9 mouse cellular contexts compared by ENCODE assay signal in the genomic region with DNA sequence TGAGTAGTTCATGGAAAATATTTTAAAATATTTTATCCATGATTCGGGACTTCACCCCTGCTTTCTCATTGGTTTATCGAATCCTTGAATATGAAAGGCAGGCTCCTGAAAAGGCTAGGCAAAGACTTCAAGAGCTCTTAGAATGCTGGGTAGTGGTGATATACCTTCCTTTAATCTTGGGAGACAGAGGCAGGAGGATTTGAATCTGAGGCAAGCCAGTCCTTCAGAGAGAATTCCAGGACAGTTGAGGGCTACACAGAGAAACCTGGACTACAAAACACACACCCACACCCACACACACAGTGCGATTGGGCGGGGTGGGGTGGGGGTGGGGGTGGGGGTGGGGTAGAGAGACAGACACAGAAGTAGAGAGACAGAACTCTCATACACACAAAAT. TPM values are rescaled to one million over a fixed set of nuclear protein-coding genes. Genes with fewer than 3 reads are reported as not detected.
DNase-seq lines count a peak whose midpoint lies in the region; ATAC-seq and TF ChIP-seq lines count a peak whose summit lies in the region.
"Had no signal": no experiment of that assay in that cellular context is flagged by ENCODE, and none has a peak within 500 bp of the region (broad histone marks: within the 10 kb centered on the region; RNA-seq: fewer than 3 reads in every experiment).

No protein-coding gene starts in this region.

- WGBS in kidney, embryonic 16.5 days, result 12% methylated on average over 4 of the region's 4 CpGs
- WGBS in hindbrain, embryonic 11.5 days, result 11% methylated on average over 4 of the region's 4 CpGs
- 3% methylated on average over 4 of the region's 4 CpGs for WGBS in midbrain, embryonic 13.5 days

- DNase-seq in kidney, adult 8-10 months, result no peak
- peak; percentile 40 for DNase-seq in hindbrain, embryonic 11.5 days (ENCODE audit: low spot score)
- no peak for DNase-seq in natural killer cell, adult 2 months (ENCODE audit: low spot score in 2 of 2)
- DNase-seq in thymus, postnatal 25 days, result no peak
- no peak for DNase-seq in frontal cortex, postnatal 25 days (ENCODE audit: low spot score in 2 of 2)
- DNase-seq: gastrocnemius, postnatal 36 days had no signal

- H3K27ac ChIP-seq in kidney, embryonic 16.5 days (ENCODE audit: low read length), result peak overlapping the region; percentile 100
- peak overlapping the region; percentile 100 for H3K27ac ChIP-seq in bone marrow macrophage, adult 2 months (ENCODE audit: insufficient read depth, low read depth, low read length)
- H3K27ac ChIP-seq in hindbrain, embryonic 11.5 days (ENCODE audit: low read depth, low read length), result peak overlapping the region; percentile 93
- peak overlapping the region; percentile 77 for H3K27ac ChIP-seq in midbrain, embryonic 13.5 days

- peaks cover 17% of the 10 kb centered on the region for H3K4me1 ChIP-seq in kidney, embryonic 16.5 days (ENCODE audit: insufficient read depth, low read length)
- H3K4me1 ChIP-seq in bone marrow macrophage, adult 2 months (ENCODE audit: control insufficient read depth, insufficient read depth, low read length), result peaks cover 15% of the 10 kb centered on the region
- H3K4me1 ChIP-seq in hindbrain, embryonic 11.5 days (replicated peaks; ENCODE audit: control insufficient read depth, insufficient read depth, low read length), result peaks cover 4% of the 10 kb centered on the region; the same call in 1 of the 2 replicates
- peaks cover 33% of the 10 kb centered on the region for H3K4me1 ChIP-seq in midbrain, embryonic 13.5 days (replicated peaks)

- H3K9me3 ChIP-seq in kidney, embryonic 16.5 days (ENCODE audit: low read length), result no peaks in the 10 kb centered on the region
- H3K9me3 ChIP-seq in hindbrain, embryonic 11.5 days (ENCODE audit: control insufficient read depth, low read length), result no peaks in the 10 kb centered on the region
- H3K9me3 ChIP-seq in midbrain, embryonic 13.5 days, result no peaks in the 10 kb centered on the region

- no peaks in the 10 kb centered on the region for H3K36me3 ChIP-seq in kidney, embryonic 16.5 days (ENCODE audit: insufficient read depth, low read length)
- H3K36me3 ChIP-seq in hindbrain, embryonic 11.5 days (ENCODE audit: control insufficient read depth, insufficient read depth, low read length), result no peaks in the 10 kb centered on the region
- no peaks in the 10 kb centered on the region for H3K36me3 ChIP-seq in midbrain, embryonic 13.5 days

- no peaks in the 10 kb centered on the region for H3K27me3 ChIP-seq in kidney, embryonic 16.5 days (ENCODE audit: insufficient read depth, low read length)
- H3K27me3 ChIP-seq in hindbrain, embryonic 11.5 days (ENCODE audit: control insufficient read depth, insufficient read depth, low read length), result no peaks in the 10 kb centered on the region
- no peaks in the 10 kb centered on the region for H3K27me3 ChIP-seq in midbrain, embryonic 13.5 days

- H3K9ac ChIP-seq in kidney, embryonic 16.5 days (replicated peaks; ENCODE audit: low read length), result peak overlapping the region; percentile 61
- H3K9ac ChIP-seq in hindbrain, embryonic 11.5 days (ENCODE audit: low read depth, low read length), result peak overlapping the region; percentile 16; the same call in 1 of the 2 replicates
- H3K9ac ChIP-seq in midbrain, embryonic 13.5 days (replicated peaks), result no peak overlapping the region; the same call in 1 of the 2 replicates

- no peak for TF ChIP-seq CTCF in bone marrow macrophage, adult 2 months (IDR thresholded peaks at IDR 0.05; ENCODE audit: low read depth, low read length)

- peak overlapping the region; percentile 66 for H3K4me2 ChIP-seq in kidney, embryonic 16.5 days (replicated peaks; ENCODE audit: low read depth, low read length)
- H3K4me2 ChIP-seq in hindbrain, embryonic 11.5 days (replicated peaks; ENCODE audit: low read depth, low read length), result peak overlapping the region; percentile 24; the same call in 1 of the 2 replicates
- H3K4me2 ChIP-seq in midbrain, embryonic 13.5 days (replicated peaks), result peak overlapping the region; percentile 66; the same call in 1 of the 2 replicates

- TF ChIP-seq POLR2A in bone marrow macrophage, adult 2 months (IDR thresholded peaks at IDR 0.05; ENCODE audit: borderline replicate concordance, low read depth, low read length), result no peak

- no peak overlapping the region; the same call in 1 of the 2 replicates for H3K4me3 ChIP-seq in kidney, embryonic 16.5 days (ENCODE audit: low read length)
- H3K4me3 ChIP-seq in bone marrow macrophage, adult 2 months (ENCODE audit: insufficient read depth, low read length), result no peak overlapping the region
- no peak overlapping the region for H3K4me3 ChIP-seq in hindbrain, embryonic 11.5 days (ENCODE audit: low read depth, low read length)
- H3K4me3 ChIP-seq in midbrain, embryonic 13.5 days (replicated peaks), result no peak overlapping the region

- ATAC-seq in kidney, embryonic 16.5 days (ENCODE audit: low FRiP score, low TSS enrichment), result no peak
- no peak for ATAC-seq in hindbrain, embryonic 11.5 days (ENCODE audit: low FRiP score)
- no peak for ATAC-seq in midbrain, embryonic 13.5 days

RNA-seq across cellular contexts. Expression of a gene that starts 1.4 kb away (rescaled TPM):
- 2.1 and 2.5 TPM in 2 replicates for polyA plus RNA-seq in kidney, embryonic 16.5 days (2015; fragmentation: Nextera tagmentation; extraction: Ambion mirVana)
- 1.3 TPM in 1 of 2 replicates, not detected in the other for polyA plus RNA-seq in bone marrow macrophage, adult 2 months (2012; ENCODE audit: insufficient read depth, insufficient read length, missing spikeins)
- 1.4 and 3.0 TPM in 2 replicates for polyA plus RNA-seq in hindbrain, embryonic 11.5 days (2014; fragmentation: Nextera tagmentation; extraction: Ambion mirVana)
- 2.8 and 3.2 TPM in 2 replicates for polyA plus RNA-seq in midbrain, embryonic 13.5 days (2015; fragmentation: Nextera tagmentation; extraction: Ambion mirVana)

RNA-seq across cellular contexts. Expression of a gene that starts 2.5 kb away (rescaled TPM):
- polyA plus RNA-seq in kidney, embryonic 16.5 days (2015; fragmentation: Nextera tagmentation; extraction: Ambion mirVana), result 6.8 and 9.7 TPM in 2 replicates
- 1.2 TPM in 1 of 2 replicates, not detected in the other for polyA plus RNA-seq in bone marrow macrophage, adult 2 months (2012; ENCODE audit: insufficient read depth, insufficient read length, missing spikeins)
- 10.7 and 11.3 TPM in 2 replicates for polyA plus RNA-seq in hindbrain, embryonic 11.5 days (2014; fragmentation: Nextera tagmentation; extraction: Ambion mirVana)
- 3.2 and 4.4 TPM in 2 replicates for polyA plus RNA-seq in midbrain, embryonic 13.5 days (2015; fragmentation: Nextera tagmentation; extraction: Ambion mirVana)

RNA-seq across cellular contexts. Expression of a gene that starts 3.0 kb away (rescaled TPM):
- polyA plus RNA-seq in kidney, embryonic 16.5 days (2015; fragmentation: Nextera tagmentation; extraction: Ambion mirVana), result 33.6 and 37.8 TPM in 2 replicates
- polyA plus RNA-seq in bone marrow macrophage, adult 2 months (2012; ENCODE audit: insufficient read depth, insufficient read length, missing spikeins), result 4.3 and 8.4 TPM in 2 replicates
- 42.5 and 50.0 TPM in 2 replicates for polyA plus RNA-seq in hindbrain, embryonic 11.5 days (2014; fragmentation: Nextera tagmentation; extraction: Ambion mirVana)
- polyA plus RNA-seq in midbrain, embryonic 13.5 days (2015; fragmentation: Nextera tagmentation; extraction: Ambion mirVana), result 28.4 and 31.0 TPM in 2 replicates

RNA-seq across cellular contexts. Expression of a gene that starts 4.2 kb away (rescaled TPM):
- 8.8 and 13.2 TPM in 2 replicates for polyA plus RNA-seq in kidney, embryonic 16.5 days (2015; fragmentation: Nextera tagmentation; extraction: Ambion mirVana)
- polyA plus RNA-seq in bone marrow macrophage, adult 2 months (2012; ENCODE audit: insufficient read depth, insufficient read length, missing spikeins), result 2.1 and 4.8 TPM in 2 replicates
- polyA plus RNA-seq in hindbrain, embryonic 11.5 days (2014; fragmentation: Nextera tagmentation; extraction: Ambion mirVana), result 6.5 and 10.7 TPM in 2 replicates
- 6.3 and 8.7 TPM in 2 replicates for polyA plus RNA-seq in midbrain, embryonic 13.5 days (2015; fragmentation: Nextera tagmentation; extraction: Ambion mirVana)

RNA-seq across cellular contexts. Expression of a gene that starts 8.9 kb away (rescaled TPM):
- 4.6 and 6.0 TPM in 2 replicates for polyA plus RNA-seq in kidney, embryonic 16.5 days (2015; fragmentation: Nextera tagmentation; extraction: Ambion mirVana)
- 4.5 and 5.1 TPM in 2 replicates for polyA plus RNA-seq in bone marrow macrophage, adult 2 months (2012; ENCODE audit: insufficient read depth, insufficient read length, missing spikeins)
- 3.6 and 4.8 TPM in 2 replicates for polyA plus RNA-seq in hindbrain, embryonic 11.5 days (2014; fragmentation: Nextera tagmentation; extraction: Ambion mirVana)
- polyA plus RNA-seq in midbrain, embryonic 13.5 days (2015; fragmentation: Nextera tagmentation; extraction: Ambion mirVana), result 4.6 and 5.2 TPM in 2 replicates
